Mouse (Mus musculus) lung, adult 18-20 months (tissue): ENCODE results near the gene Kcnj6.

Experiments used
- DNase-seq, 2 experiments: peaks; one replicate each; pipeline ENCODE4 v3.0.0; 2022; ENCODE audit warnings: mixed read lengths in 2 of 2

The Kcnj6 gene

DNA sequence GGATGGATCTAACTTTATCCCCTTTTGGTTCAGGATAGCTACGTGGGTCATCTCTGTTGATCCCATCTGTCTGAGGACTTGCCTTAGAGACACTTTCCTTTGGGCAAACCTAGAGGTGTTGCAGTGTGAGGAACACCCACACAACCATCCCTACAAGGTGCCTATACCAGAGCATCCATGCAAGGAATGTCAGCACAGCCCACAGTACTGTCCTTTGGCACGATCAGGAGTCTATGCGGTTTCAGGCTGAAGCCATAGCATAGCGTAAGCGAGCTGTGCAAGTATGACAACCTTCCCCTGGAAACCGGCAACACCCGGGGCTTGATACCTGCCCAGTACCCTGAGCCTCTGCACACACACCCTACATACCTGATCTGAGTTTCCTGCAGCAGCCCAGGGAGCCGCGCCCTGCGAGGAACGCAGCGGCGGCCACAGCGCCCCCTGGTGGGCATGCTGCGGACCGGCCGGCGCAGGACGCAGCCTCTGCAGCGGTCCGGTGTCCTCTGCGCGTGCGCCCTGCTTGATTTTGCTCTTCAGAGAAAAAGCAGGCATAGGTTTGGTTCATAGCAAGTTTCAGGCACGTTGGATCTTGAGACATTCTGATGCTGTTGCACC, 283.9 kb downstream of the Kcnj6 start:
- peak; percentile 65 to 73 for DNase-seq

DNA sequence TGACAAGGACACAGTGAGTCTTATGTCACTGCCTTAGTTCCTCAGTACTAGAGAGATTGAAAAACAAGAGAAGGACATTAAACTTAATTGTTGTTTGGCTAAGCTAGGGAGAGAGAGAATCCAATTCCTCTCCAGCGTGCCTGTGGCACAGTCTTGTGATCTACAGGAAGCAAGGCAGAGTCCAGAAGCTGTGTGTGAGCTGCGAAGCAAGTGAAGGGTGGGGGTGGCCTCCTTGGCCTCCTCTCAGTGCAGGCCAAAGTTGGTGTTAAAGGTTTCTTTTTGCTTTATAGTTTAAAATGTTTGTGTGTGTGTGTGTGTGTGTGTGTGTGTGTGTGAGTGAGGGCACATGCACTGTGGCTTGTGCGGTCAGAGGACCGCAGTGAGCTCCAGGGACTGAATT, 295.5 kb downstream of the Kcnj6 start:
- DNase-seq: no peak

DNA sequence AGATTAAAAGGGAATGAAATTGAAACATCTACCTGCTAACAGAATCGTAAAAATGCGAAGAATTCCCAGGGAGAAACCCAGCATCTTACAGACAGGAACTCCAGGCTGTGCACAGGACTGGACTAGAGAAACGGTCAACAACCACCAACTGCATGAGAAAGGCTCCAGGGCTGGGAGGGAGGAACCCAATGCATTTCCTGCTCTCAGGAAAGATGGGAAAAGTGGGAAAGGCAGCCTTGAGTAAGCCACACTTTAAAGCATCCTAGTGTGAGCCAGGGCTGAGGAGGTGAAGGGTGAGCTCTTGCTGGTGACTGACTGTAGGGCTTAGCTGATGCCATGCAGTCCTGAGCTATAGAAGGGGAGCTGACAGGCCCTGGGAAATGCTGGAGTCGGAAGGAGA, 296.4 kb downstream of the Kcnj6 start:
- no peak for DNase-seq
